Mouse (Mus musculus) kidney, embryonic 14.5 days (tissue): Measurements from ENCODE around the gene Plpp3. TPM values are rescaled to one million over a fixed set of nuclear protein-coding genes. Genes with fewer than 3 reads are reported as not detected.
A peak's percentile ranks its signal among the peaks of the same experiment; 100 is the strongest.

Experiments used
- ATAC-seq: fragments of 200-750 bp; cut with Nextera tagmentation; 2 replicates; pipeline ENCODE4 v1.8.0; 2017; ENCODE audit warnings: moderate number of reproducible peaks, mild to moderate bottlenecking, moderate TSS enrichment, moderate library complexity; ENCODE audit not compliant: low FRiP score, low TSS enrichment
- H3K27ac ChIP-seq: fragments of 300-500 bp; sonication (generic); 2 replicates; pipeline ENCODE4 v1.5.1; 2014; ENCODE audit warnings: low read depth, mild to moderate bottlenecking, low read length, moderate library complexity, mixed read lengths
- H3K27me3 ChIP-seq: fragments of 300-500 bp; sonication (generic); 2 replicates; pipeline ENCODE4 v1.6.1; 2014; ENCODE audit warnings: mild to moderate bottlenecking, low read length; ENCODE audit not compliant: control insufficient read depth, insufficient read depth
- H3K36me3 ChIP-seq: fragments of 300-500 bp; sonication (generic); 2 replicates; pipeline ENCODE4 v1.6.1; 2014; ENCODE audit warnings: low read length, mixed read lengths; ENCODE audit not compliant: control insufficient read depth, insufficient read depth
- H3K4me1 ChIP-seq: fragments of 300-500 bp; sonication (generic); 2 replicates; pipeline ENCODE4 v1.6.1; 2014; ENCODE audit warnings: low read length, mixed read lengths; ENCODE audit not compliant: control insufficient read depth, insufficient read depth
- H3K4me2 ChIP-seq: fragments of 300-500 bp; sonication (generic); replicated peaks from 2 replicates; pipeline ENCODE4 v1.6.1; 2014; ENCODE audit warnings: low read depth, mild to moderate bottlenecking, low read length
- H3K4me3 ChIP-seq: fragments of 300-500 bp; sonication (generic); 2 replicates; pipeline ENCODE4 v1.5.1; 2014; ENCODE audit warnings: mild to moderate bottlenecking, low read length
- H3K9ac ChIP-seq: fragments of 300-500 bp; sonication (generic); 2 replicates; pipeline ENCODE4 v1.6.1; 2014; ENCODE audit warnings: low read depth, mild to moderate bottlenecking, low read length, moderate library complexity
- H3K9me3 ChIP-seq: fragments of 300-500 bp; sonication (generic); 2 replicates; pipeline ENCODE4 v1.6.1; 2016; ENCODE audit warnings: low read length; ENCODE audit not compliant: control insufficient read depth
- WGBS: fragments of 180-500 bp; shearing (Covaris S2); extraction: QIAGEN DNeasy Blood & Tissue Kit; methylation state at CpG from one replicate; pipeline ENCODE4 v1.1.7; 2014; 5-methylcytosine and 5-hydroxymethylcytosine counted together
- polyA plus RNA-seq: library from polyadenylated mRNA; unstranded; fragments of >200 nt; fragmentation: Nextera tagmentation; extraction: Ambion mirVana; gene quantifications from 2 replicates; pipeline ENCODE4 v1.2.1, GENCODE M21; 2014

The Plpp3 gene
- polyA plus RNA-seq, 1 experiment from 2014 or later = 53.0 TPM

DNA sequence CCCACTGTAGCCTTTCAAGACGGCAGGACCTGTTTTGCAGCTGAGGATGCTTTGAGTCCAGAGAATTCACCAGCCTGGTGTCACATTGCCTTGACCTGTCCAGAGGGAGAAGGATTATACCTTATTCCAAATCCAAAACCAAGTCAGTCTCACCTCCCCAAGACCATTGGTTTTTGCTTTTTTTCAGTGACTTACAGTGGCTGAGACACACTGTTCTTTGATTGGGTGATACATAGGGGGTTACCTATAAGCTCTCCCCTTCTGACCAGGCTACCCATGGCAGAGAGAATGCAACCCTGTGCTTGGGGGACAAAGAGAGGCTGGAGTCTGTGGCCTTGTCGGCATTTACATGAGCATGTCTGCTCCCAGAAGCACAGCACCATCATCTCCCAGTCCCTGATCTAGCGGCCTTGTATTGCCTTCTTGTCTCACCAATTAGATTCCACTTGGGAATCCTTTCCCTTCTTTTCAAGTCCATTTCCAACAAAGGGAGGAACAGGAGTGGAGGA lies 24.6 kb downstream of the Plpp3 start:
- Histone ChIP-seq H3K27me3 (no peaks in the 10 kb centered on the region), H3K4me3 (no peak overlapping the region), H3K9me3 (no peaks in the 10 kb centered on the region), H3K27ac (no peak overlapping the region), H3K4me2 (no peak overlapping the region), H3K36me3 (no peaks in the 10 kb centered on the region; the same call in 1 of the 2 replicates), H3K9ac (no peak overlapping the region), H3K4me1 (peaks cover 8% of the 10 kb centered on the region; the same call in 1 of the 2 replicates)
- ATAC-seq = no peak
- 53% methylated on average over 3 of the region's 3 CpGs for WGBS

DNA sequence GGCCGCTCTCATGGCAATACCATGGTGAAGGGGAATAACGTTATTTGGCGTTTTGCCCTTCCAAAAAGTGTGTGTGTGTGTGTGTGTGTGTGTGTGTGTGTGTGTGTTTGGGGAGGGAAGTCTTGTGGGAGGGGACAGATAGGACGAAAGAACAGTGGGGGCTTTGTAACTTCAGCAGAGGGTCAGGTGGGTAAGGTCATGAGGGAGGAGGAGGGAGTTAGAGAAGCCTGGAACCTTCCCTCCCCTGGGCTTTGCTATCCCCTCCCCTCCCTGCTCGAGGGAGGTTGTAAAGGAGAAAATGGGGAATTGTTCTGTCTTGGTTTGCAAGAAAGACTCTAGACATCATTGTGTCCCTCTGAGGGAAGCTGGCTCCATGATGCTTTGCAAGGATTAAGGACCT lies 25.1 kb downstream of the Plpp3 start:
- no peak overlapping the region for H3K9ac ChIP-seq
- no peak overlapping the region for H3K27ac ChIP-seq
- WGBS = 56% methylated on average over 5 of the region's 5 CpGs
- H3K4me1 ChIP-seq = peaks cover 8% of the 10 kb centered on the region; the same call in 1 of the 2 replicates
- H3K36me3 ChIP-seq = no peaks in the 10 kb centered on the region; the same call in 1 of the 2 replicates
- no peak overlapping the region for H3K4me2 ChIP-seq
- no peak overlapping the region for H3K4me3 ChIP-seq
- no peak for ATAC-seq
- H3K27me3 ChIP-seq = no peaks in the 10 kb centered on the region
- no peaks in the 10 kb centered on the region for H3K9me3 ChIP-seq

DNA sequence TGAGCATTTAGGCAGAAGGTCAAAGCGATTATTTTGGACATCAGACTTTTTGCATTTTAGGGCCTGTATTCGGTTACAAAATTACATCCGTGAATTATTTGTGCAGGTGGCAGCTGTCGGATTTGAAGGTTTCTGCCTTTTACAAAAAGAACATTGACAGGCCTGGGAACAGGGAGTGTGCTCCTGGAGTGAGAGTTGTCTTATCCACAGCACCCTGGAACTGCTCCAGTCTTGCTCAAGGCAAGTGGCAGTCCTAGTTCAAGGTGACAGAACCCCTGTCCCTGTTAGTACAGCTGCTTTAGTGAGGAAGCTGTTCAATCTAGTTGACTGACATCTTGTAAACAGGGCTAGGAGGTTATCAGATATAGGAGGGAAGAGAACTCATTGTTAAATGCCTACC lies 27.3 kb downstream of the Plpp3 start:
- ATAC-seq = peak; percentile 50; the same call in 1 of the 2 replicates
- Histone ChIP-seq H3K9ac (no peak overlapping the region), H3K27ac (no peak overlapping the region), H3K4me3 (no peak overlapping the region), H3K27me3 (no peaks in the 10 kb centered on the region), H3K4me1 (peaks cover 11% of the 10 kb centered on the region; the same call in 1 of the 2 replicates), H3K9me3 (no peaks in the 10 kb centered on the region), H3K36me3 (no peaks in the 10 kb centered on the region; the same call in 1 of the 2 replicates), H3K4me2 (no peak overlapping the region)
- 44% methylated on average over 4 of the region's 4 CpGs for WGBS

DNA sequence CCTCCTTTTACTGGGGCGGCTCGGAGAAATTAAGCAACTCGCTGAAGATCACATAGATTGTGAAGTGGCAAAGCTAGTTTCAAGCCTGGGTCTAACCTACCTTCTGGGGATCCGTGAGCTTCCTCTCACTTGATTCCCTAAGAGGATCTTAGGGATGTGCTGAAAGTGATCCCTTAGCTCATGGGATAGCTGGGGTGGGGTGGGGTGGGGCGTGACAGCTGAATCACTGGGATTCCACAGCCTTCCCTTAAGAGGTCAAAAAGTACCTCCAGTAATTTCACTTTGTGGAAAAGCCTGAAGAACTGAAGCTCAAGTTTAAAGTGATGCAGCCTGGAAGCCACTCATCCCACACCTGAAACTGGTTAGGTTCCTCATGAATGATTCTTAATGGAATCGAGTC lies 27.8 kb downstream of the Plpp3 start:
- Histone ChIP-seq H3K27me3 (no peaks in the 10 kb centered on the region), H3K36me3 (no peaks in the 10 kb centered on the region; the same call in 1 of the 2 replicates), H3K4me1 (peaks cover 14% of the 10 kb centered on the region), H3K4me3 (no peak overlapping the region), H3K4me2 (no peak overlapping the region), H3K9me3 (no peaks in the 10 kb centered on the region), H3K9ac (no peak overlapping the region), H3K27ac (no peak overlapping the region)
- no peak for ATAC-seq
- WGBS = 76% methylated on average over 6 of the region's 6 CpGs

DNA sequence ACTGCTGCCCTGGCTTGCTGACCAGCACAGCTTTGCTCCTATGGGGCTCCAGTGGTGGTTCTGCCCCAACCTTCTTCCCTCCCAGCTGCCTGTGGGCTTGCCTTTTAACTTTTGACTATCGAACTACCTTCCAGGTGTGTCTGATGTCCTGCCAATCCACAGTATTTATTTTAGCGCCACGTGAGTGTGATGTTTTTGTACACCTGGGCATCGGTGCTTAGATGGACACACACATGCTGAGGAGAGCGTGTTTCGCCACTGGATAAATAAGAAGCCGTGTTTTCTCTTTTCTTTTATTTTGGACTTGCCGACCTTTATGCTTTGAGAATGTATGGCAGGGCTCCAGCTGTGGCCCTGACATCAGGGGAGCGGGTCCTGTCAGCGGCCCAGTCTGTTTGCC lies 29.5 kb downstream of the Plpp3 start:
- Histone ChIP-seq H3K9ac (no peak overlapping the region), H3K4me1 (peaks cover 26% of the 10 kb centered on the region), H3K27me3 (no peaks in the 10 kb centered on the region), H3K27ac (no peak overlapping the region), H3K4me2 (no peak overlapping the region), H3K4me3 (no peak overlapping the region), H3K9me3 (no peaks in the 10 kb centered on the region), H3K36me3 (no peaks in the 10 kb centered on the region; the same call in 1 of the 2 replicates)
- WGBS = 89% methylated on average over 10 of the region's 10 CpGs
- no peak for ATAC-seq

DNA sequence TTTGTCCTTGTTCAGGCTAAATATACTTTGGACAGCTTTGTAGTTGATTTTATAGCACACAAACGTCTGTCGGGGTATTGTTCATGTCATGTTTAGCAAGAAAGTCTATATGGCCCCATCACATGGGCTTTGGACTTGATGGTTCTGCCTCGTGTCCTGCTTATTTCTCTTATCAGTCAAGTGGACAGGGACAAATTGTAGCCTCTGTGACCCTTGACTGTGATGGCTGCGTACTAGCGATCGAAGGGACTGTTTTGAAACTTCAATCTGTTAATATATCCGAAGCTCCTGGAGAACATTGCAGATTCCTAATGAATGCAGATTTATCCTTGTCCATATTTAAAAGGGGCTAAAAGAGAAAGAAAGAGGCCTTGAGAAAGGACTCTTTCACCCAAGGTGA lies 30.7 kb downstream of the Plpp3 start:
- Histone ChIP-seq H3K27ac (no peak overlapping the region), H3K27me3 (no peaks in the 10 kb centered on the region), H3K4me3 (no peak overlapping the region), H3K36me3 (no peaks in the 10 kb centered on the region; the same call in 1 of the 2 replicates), H3K4me2 (no peak overlapping the region), H3K4me1 (peaks cover 33% of the 10 kb centered on the region), H3K9me3 (no peaks in the 10 kb centered on the region), H3K9ac (no peak overlapping the region)
- 74% methylated on average over 7 of the region's 7 CpGs for WGBS
- ATAC-seq = no peak

DNA sequence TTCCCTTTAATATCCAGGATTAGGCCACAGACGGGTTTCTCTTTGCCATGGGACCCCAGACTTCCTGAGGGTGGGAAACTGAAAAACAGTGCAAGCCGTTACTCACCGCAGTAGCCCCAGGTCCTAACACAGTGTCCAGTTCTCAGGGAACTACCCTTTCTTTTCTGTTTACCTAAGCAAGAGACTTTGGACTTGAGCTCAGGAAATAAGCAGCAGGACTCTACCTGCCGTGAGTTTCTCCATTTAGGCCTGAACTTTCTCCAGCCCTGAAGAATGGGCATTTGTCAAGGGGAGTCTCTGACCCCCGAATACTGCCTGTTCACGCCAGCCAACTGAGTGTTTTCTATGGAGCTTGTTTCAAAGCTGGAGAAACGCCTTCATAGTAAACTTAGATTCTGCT lies 31.7 kb downstream of the Plpp3 start:
- no peak overlapping the region for H3K4me3 ChIP-seq
- no peaks in the 10 kb centered on the region; the same call in 1 of the 2 replicates for H3K36me3 ChIP-seq
- H3K9ac ChIP-seq = no peak overlapping the region
- no peak for ATAC-seq
- 52% methylated on average over 7 of the region's 7 CpGs for WGBS
- peaks cover 35% of the 10 kb centered on the region for H3K4me1 ChIP-seq
- no peak overlapping the region for H3K27ac ChIP-seq
- no peak overlapping the region for H3K4me2 ChIP-seq
- H3K9me3 ChIP-seq = no peaks in the 10 kb centered on the region
- no peaks in the 10 kb centered on the region for H3K27me3 ChIP-seq

DNA sequence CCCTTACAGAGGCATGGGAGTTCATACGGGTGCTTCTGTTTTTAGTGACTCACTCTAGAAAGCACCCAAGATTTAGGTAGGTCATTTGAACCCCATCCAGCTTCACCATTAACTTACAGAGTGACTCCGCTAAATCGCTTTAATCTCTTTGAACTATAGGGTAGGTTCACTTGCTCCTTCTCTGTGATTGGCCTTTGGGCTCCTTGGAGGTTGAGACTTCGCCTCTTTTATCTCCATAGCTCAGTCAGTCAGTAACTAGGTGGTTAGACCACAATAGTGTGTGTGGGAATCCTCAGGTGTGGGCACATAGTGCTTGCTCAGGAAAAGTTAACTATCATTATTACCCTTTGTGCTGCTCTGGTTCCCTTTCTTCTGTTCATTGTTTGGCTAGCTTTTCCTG lies 33.7 kb downstream of the Plpp3 start:
- peaks cover 5% of the 10 kb centered on the region; the same call in 1 of the 2 replicates for H3K36me3 ChIP-seq
- WGBS = 40% methylated on average over 4 of the region's 4 CpGs
- no peaks in the 10 kb centered on the region for H3K27me3 ChIP-seq
- no peak overlapping the region; the same call in 1 of the 2 replicates for H3K27ac ChIP-seq
- peaks cover 32% of the 10 kb centered on the region for H3K4me1 ChIP-seq
- ATAC-seq = no peak
- no peaks in the 10 kb centered on the region for H3K9me3 ChIP-seq
- H3K9ac ChIP-seq = no peak overlapping the region
- no peak overlapping the region for H3K4me3 ChIP-seq
- no peak overlapping the region for H3K4me2 ChIP-seq

DNA sequence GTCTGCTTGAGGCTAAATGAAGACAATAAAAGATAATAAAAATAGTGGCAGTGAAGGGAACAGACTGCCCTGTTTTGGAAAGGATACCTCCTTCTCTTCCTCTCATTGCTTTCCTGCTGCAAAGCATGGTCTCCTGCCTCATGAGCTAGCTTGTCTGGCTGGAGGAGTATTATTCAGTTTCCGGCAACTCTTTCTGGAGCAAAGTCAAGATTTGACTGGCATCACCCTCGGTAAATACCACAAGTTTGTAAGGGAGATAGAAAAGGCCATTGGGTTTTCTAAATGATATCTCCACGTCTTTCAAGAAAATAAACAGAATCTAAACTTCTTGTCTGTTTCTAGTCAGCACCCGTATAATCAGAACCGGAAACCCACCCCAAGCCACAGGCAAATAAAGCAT lies 34.4 kb downstream of the Plpp3 start:
- no peak overlapping the region for H3K27ac ChIP-seq
- H3K9me3 ChIP-seq = no peaks in the 10 kb centered on the region
- no peak for ATAC-seq
- H3K27me3 ChIP-seq = no peaks in the 10 kb centered on the region
- no peak overlapping the region for H3K4me2 ChIP-seq
- H3K4me3 ChIP-seq = no peak overlapping the region
- H3K4me1 ChIP-seq = peaks cover 32% of the 10 kb centered on the region
- WGBS = 79% methylated on average over 5 of the region's 5 CpGs
- peaks cover 11% of the 10 kb centered on the region; the same call in 1 of the 2 replicates for H3K36me3 ChIP-seq
- no peak overlapping the region for H3K9ac ChIP-seq
